In the genomic region with DNA sequence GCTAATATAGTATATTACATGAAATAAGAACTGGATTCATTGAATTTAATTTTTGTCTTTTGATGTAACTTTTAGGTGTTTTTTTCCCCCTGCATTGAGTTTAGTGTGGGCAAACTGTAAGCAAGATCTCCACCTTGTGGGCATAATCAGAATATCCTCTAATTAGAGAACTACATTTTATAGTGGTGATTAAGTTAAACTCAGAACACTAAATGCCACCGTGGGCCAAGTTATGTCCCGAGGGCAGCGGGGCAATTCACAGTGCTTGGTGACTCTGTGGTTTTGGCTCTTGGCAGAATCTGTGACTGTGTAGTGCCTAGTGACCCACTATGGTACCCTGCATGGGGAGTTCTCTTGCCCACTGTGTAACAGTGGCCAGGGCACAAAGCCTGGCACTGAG, we compare ENCODE assay signal across 9 mouse cellular contexts. TPM values are rescaled to one million over a fixed set of nuclear protein-coding genes. Genes with fewer than 3 reads are reported as not detected.
DNase-seq lines count a peak whose midpoint lies in the region; ATAC-seq and TF ChIP-seq lines count a peak whose summit lies in the region.
"Had no signal": no experiment of that assay in that cellular context is flagged by ENCODE, and none has a peak within 500 bp of the region (broad histone marks: within the 10 kb centered on the region; RNA-seq: fewer than 3 reads in every experiment).

No protein-coding gene starts in this region.

- peak; percentile 47 for DNase-seq in kidney, adult 2 months
- DNase-seq in CD4-positive, CD25-positive, alpha-beta regulatory T cell, adult 2 months (ENCODE audit: low read depth, low spot score): peak; percentile 64
- DNase-seq in NIH3T3 (ENCODE audit: low read depth): peak; percentile 71
- no peak for DNase-seq in forebrain, embryonic 10.5 days (ENCODE audit: extremely low spot score, low spot score)
- no peak for DNase-seq in urinary bladder, postnatal 14 days (ENCODE audit: low spot score)

- H3K9me3 ChIP-seq in kidney, embryonic 16.5 days (ENCODE audit: low read length): no peaks in the 10 kb centered on the region
- no peaks in the 10 kb centered on the region for H3K9me3 ChIP-seq in forebrain, embryonic 10.5 days
- H3K9me3 ChIP-seq: embryonic facial prominence, embryonic 13.5 days had no signal

- peaks cover 4% of the 10 kb centered on the region; the same call in 1 of the 2 replicates for H3K4me1 ChIP-seq in kidney, adult 2 months (ENCODE audit: control insufficient read depth, insufficient read depth, low read length)
- H3K4me1 ChIP-seq in kidney, embryonic 16.5 days (ENCODE audit: insufficient read depth, low read length): peaks cover 26% of the 10 kb centered on the region
- peaks cover 46% of the 10 kb centered on the region for H3K4me1 ChIP-seq in forebrain, embryonic 10.5 days

- H3K4me3 ChIP-seq in kidney, adult 2 months (ENCODE audit: insufficient read depth, low read depth, low read length): no peak overlapping the region
- no peak overlapping the region for H3K4me3 ChIP-seq in kidney, embryonic 16.5 days (ENCODE audit: low read length)
- no peak overlapping the region for H3K4me3 ChIP-seq in forebrain, embryonic 10.5 days
- H3K4me3 ChIP-seq: embryonic facial prominence, embryonic 13.5 days had no signal

- no peak for TF ChIP-seq POLR2A in kidney, adult 2 months (IDR thresholded peaks at IDR 0.05; ENCODE audit: low read depth, low read length)

- no peak overlapping the region for H3K4me2 ChIP-seq in kidney, embryonic 16.5 days (replicated peaks; ENCODE audit: low read depth, low read length)
- H3K4me2 ChIP-seq: embryonic facial prominence, embryonic 13.5 days had no signal

- no peak for ATAC-seq in kidney, embryonic 16.5 days (ENCODE audit: low FRiP score, low TSS enrichment)
- peak; percentile 66 for ATAC-seq in inflammation-experienced regulatory T-cells, adult 6 months
- no peak for ATAC-seq in megakaryocyte, adult 5-6 weeks (ENCODE audit: poor library complexity, severe bottlenecking)

- no peak overlapping the region for H3K27ac ChIP-seq in kidney, adult 2 months (ENCODE audit: insufficient read depth, low read depth, low read length)
- H3K27ac ChIP-seq in kidney, embryonic 16.5 days (ENCODE audit: low read length): no peak overlapping the region
- no peak overlapping the region for H3K27ac ChIP-seq in forebrain, embryonic 10.5 days
- H3K27ac ChIP-seq: embryonic facial prominence, embryonic 13.5 days had no signal

- H3K36me3 ChIP-seq in kidney, adult 2 months (ENCODE audit: control insufficient read depth, insufficient read depth, low read length): no peaks in the 10 kb centered on the region
- H3K36me3 ChIP-seq in kidney, embryonic 16.5 days (ENCODE audit: insufficient read depth, low read length): no peaks in the 10 kb centered on the region
- peaks cover 4% of the 10 kb centered on the region; the same call in 1 of the 2 replicates for H3K36me3 ChIP-seq in forebrain, embryonic 10.5 days (replicated peaks)
- H3K36me3 ChIP-seq: embryonic facial prominence, embryonic 13.5 days had no signal

- no peak overlapping the region for H3K9ac ChIP-seq in kidney, embryonic 16.5 days (replicated peaks; ENCODE audit: low read length)
- H3K9ac ChIP-seq: embryonic facial prominence, embryonic 13.5 days had no signal

- no peaks in the 10 kb centered on the region for H3K27me3 ChIP-seq in kidney, adult 2 months (replicated peaks; ENCODE audit: control insufficient read depth, insufficient read depth, low read length)
- peaks cover 9% of the 10 kb centered on the region for H3K27me3 ChIP-seq in kidney, embryonic 16.5 days (ENCODE audit: insufficient read depth, low read length)
- peaks cover 35% of the 10 kb centered on the region for H3K27me3 ChIP-seq in forebrain, embryonic 10.5 days (ENCODE audit: poor library complexity, severe bottlenecking)

- TF ChIP-seq CTCF in kidney, adult 2 months (conservative IDR thresholded peaks at IDR 0.05; ENCODE audit: insufficient read depth, insufficient read length, low read depth, low read length): peak; percentile 23; the same call in 1 of the 2 replicates

- WGBS in kidney, adult 2 months: 3% methylated on average over 3 of the region's 3 CpGs
- WGBS in kidney, embryonic 16.5 days: 10% methylated on average over 3 of the region's 3 CpGs
- 50% methylated on average over 3 of the region's 3 CpGs for WGBS in forebrain, embryonic 10.5 days

RNA-seq across cellular contexts. Expression of gene Fjx1, which starts 1.1 kb away (rescaled TPM):
- polyA plus RNA-seq in kidney, adult 2 months (2012; rRNA removed): 3.4 and 3.7 TPM in 2 replicates
- polyA plus RNA-seq in kidney, embryonic 16.5 days (2015; fragmentation: Nextera tagmentation; extraction: Ambion mirVana): 7.6 and 7.8 TPM in 2 replicates
- not detected for polyA plus RNA-seq in inflammation-experienced regulatory T-cells, adult 6 months (2017; shearing (Covaris generic))
- polyA plus RNA-seq in forebrain, embryonic 10.5 days (2016; fragmentation: Nextera tagmentation; extraction: Ambion mirVana): 13.3 and 13.5 TPM in 2 replicates
- not detected in 2 replicates for total RNA-seq in megakaryocyte, adult 5-6 weeks (2015)
- total RNA-seq in megakaryocyte, adult 5-6 weeks (2017): not detected in 2 replicates

RNA-seq across cellular contexts. Expression of gene Trim44, which starts 45.8 kb away (rescaled TPM):
- polyA plus RNA-seq in kidney, adult 2 months (2012; rRNA removed): 31.2 and 35.6 TPM in 2 replicates
- polyA plus RNA-seq in kidney, embryonic 16.5 days (2015; fragmentation: Nextera tagmentation; extraction: Ambion mirVana): 22.6 and 23.4 TPM in 2 replicates
- 1 to 10 TPM; 3.6 to 9.9 (median 9.3) TPM for polyA plus RNA-seq in inflammation-experienced regulatory T-cells, adult 6 months (2017; shearing (Covaris generic))
- polyA plus RNA-seq in forebrain, embryonic 10.5 days (2016; fragmentation: Nextera tagmentation; extraction: Ambion mirVana): 20.6 and 21.9 TPM in 2 replicates
- 17.7 and 18.4 TPM in 2 replicates for total RNA-seq in megakaryocyte, adult 5-6 weeks (2015)
- total RNA-seq in megakaryocyte, adult 5-6 weeks (2017): 21.2 and 24.9 TPM in 2 replicates

Comparison
In these comparisons a context has a peak if more than half of its experiments do, and no peak if none do; other contexts are left out.
1. DNase-seq: peak in kidney, adult 2 months (single experiment), CD4-positive, CD25-positive, alpha-beta regulatory T cell, adult 2 months (single experiment) and NIH3T3 (single experiment); none in forebrain, embryonic 10.5 days (single experiment) and urinary bladder, postnatal 14 days (single experiment).